Mouse (Mus musculus) brain, embryonic 14.5 days (tissue): ENCODE measurements around the gene Itpripl2.

Experiments
- CTCF ChIP-seq: fragments of 200-500 bp; IDR thresholded peaks from 2 replicates; pipeline ENCODE4 v1.5.1; 2012; ENCODE audit warnings: inconsistent platforms, mild to moderate bottlenecking, moderate library complexity, borderline replicate concordance; ENCODE audit not compliant: insufficient read depth, insufficient read length; ENCODE audit errors: extremely low read depth
- POLR2A ChIP-seq: fragments of 200-500 bp; IDR thresholded peaks from 2 replicates; pipeline ENCODE4 v1.6.1; 2012; ENCODE audit warnings: mild to moderate bottlenecking, inconsistent platforms, borderline replicate concordance; ENCODE audit not compliant: poor library complexity, insufficient read depth, insufficient read length, severe bottlenecking; ENCODE audit errors: extremely low read depth

GRCm38 (mm10) chr7:118468060-118468459, 23.7 kb downstream of the Itpripl2 start:
- TF ChIP-seq POLR2A = no peak
- TF ChIP-seq CTCF = no peak
